Mouse (Mus musculus): ENCODE results near the gene Rps16. TPM values are rescaled to one million over a fixed set of nuclear protein-coding genes. Genes with fewer than 3 reads are reported as not detected.

Rps16 gene
- total RNA-seq, 2 experiments from 2014 or later = 431 to 496 TPM

- DNase-seq (ENCODE audit: extremely low spot score in 1 of 2, low spot score in 1 of 2) = peak in 1 of 2 experiments; percentile 80
Observed at GRCm38 (mm10) chr7:28344637-28345036, 5.8 kb upstream of the Rps16 start.

- no peak for DNase-seq (ENCODE audit: extremely low spot score in 1 of 2, low spot score in 1 of 2)
Observed at GRCm38 (mm10) chr7:28347746-28348145, 2.7 kb upstream of the Rps16 start.

- DNase-seq (ENCODE audit: extremely low spot score in 1 of 2, low spot score in 1 of 2) = no peak
Observed at GRCm38 (mm10) chr7:28348601-28349000, 1.9 kb upstream of the Rps16 start.

GRCm38 (mm10) chr7:28351676-28352191, 1.3 kb downstream of the Rps16 start:
- DNase-seq (ENCODE audit: extremely low spot score in 1 of 2, low spot score in 1 of 2) = no peak

- DNase-seq (ENCODE audit: extremely low spot score in 1 of 2, low spot score in 1 of 2) = no peak
Observed at GRCm38 (mm10) chr7:28353267-28353666, 2.8 kb downstream of the Rps16 start.

GRCm38 (mm10) chr7:28354113-28354581, 3.7 kb downstream of the Rps16 start:
- no peak for DNase-seq (ENCODE audit: extremely low spot score in 1 of 2, low spot score in 1 of 2)

GRCm38 (mm10) chr7:28354596-28354995, 4.1 kb downstream of the Rps16 start:
- DNase-seq (ENCODE audit: extremely low spot score in 1 of 2, low spot score in 1 of 2) = no peak

- no peak for DNase-seq (ENCODE audit: extremely low spot score in 1 of 2, low spot score in 1 of 2)
Observed at GRCm38 (mm10) chr7:28355221-28355620, 4.8 kb downstream of the Rps16 start.

GRCm38 (mm10) chr7:28356981-28357380, 6.5 kb downstream of the Rps16 start:
- DNase-seq (ENCODE audit: extremely low spot score in 1 of 2, low spot score in 1 of 2) = no peak

- no peak for DNase-seq (ENCODE audit: extremely low spot score in 1 of 2, low spot score in 1 of 2)
Observed at GRCm38 (mm10) chr7:28357984-28358383, 7.5 kb downstream of the Rps16 start.

GRCm38 (mm10) chr7:28358431-28358830, 8.0 kb downstream of the Rps16 start:
- no peak for DNase-seq (ENCODE audit: extremely low spot score in 1 of 2, low spot score in 1 of 2)

- DNase-seq (ENCODE audit: extremely low spot score in 1 of 2, low spot score in 1 of 2) = no peak
Observed at GRCm38 (mm10) chr7:28359854-28360253, 9.4 kb downstream of the Rps16 start.

- DNase-seq (ENCODE audit: extremely low spot score in 1 of 2, low spot score in 1 of 2) = no peak
Observed at GRCm38 (mm10) chr7:28360291-28360690, 9.8 kb downstream of the Rps16 start.

- DNase-seq (ENCODE audit: extremely low spot score in 1 of 2, low spot score in 1 of 2) = no peak
Observed at GRCm38 (mm10) chr7:28361647-28362341, 11.3 kb downstream of the Rps16 start.

- DNase-seq (ENCODE audit: extremely low spot score in 1 of 2, low spot score in 1 of 2) = no peak
Observed at GRCm38 (mm10) chr7:28362441-28363060, 12.1 kb downstream of the Rps16 start.

GRCm38 (mm10) chr7:28367663-28368275, 17.3 kb downstream of the Rps16 start:
- no peak for DNase-seq (ENCODE audit: extremely low spot score in 1 of 2, low spot score in 1 of 2)

GRCm38 (mm10) chr7:28368276-28368920, 17.9 kb downstream of the Rps16 start:
- no peak for DNase-seq (ENCODE audit: extremely low spot score in 1 of 2, low spot score in 1 of 2)

GRCm38 (mm10) chr7:28370051-28370450, 19.6 kb downstream of the Rps16 start:
- DNase-seq (ENCODE audit: extremely low spot score in 1 of 2, low spot score in 1 of 2) = no peak

GRCm38 (mm10) chr7:28370977-28371513, 20.6 kb downstream of the Rps16 start:
- no peak for DNase-seq (ENCODE audit: extremely low spot score in 1 of 2, low spot score in 1 of 2)

GRCm38 (mm10) chr7:28371514-28371989, 21.1 kb downstream of the Rps16 start:
- DNase-seq (ENCODE audit: extremely low spot score in 1 of 2, low spot score in 1 of 2) = no peak
